Mouse (Mus musculus) kidney, adult 2 months (tissue): Measurements from ENCODE around the gene Slc48a1. TPM values are rescaled to one million over a fixed set of nuclear protein-coding genes. Genes with fewer than 3 reads are reported as not detected.

Experiments used
- DNase-seq: peaks from one replicate; pipeline ENCODE4 v3.0.0; 2021
- H3K27ac ChIP-seq: fragments of 200-500 bp; 2 replicates; pipeline ENCODE4 v1.5.1; 2012; ENCODE audit warnings: low read depth, low read length, control low read depth, inconsistent platforms; ENCODE audit not compliant: insufficient read depth
- H3K27me3 ChIP-seq: fragments of 200-500 bp; replicated peaks from 2 replicates; pipeline ENCODE4 v1.6.1; 2012; ENCODE audit warnings: mild to moderate bottlenecking, moderate library complexity, low read length, inconsistent platforms; ENCODE audit not compliant: control insufficient read depth, insufficient read depth
- H3K36me3 ChIP-seq: fragments of 200-500 bp; 2 replicates; pipeline ENCODE4 v1.6.1; 2012; ENCODE audit warnings: mild to moderate bottlenecking, moderate library complexity, low read length, inconsistent platforms; ENCODE audit not compliant: control insufficient read depth, insufficient read depth
- H3K4me1 ChIP-seq: fragments of 200-500 bp; 2 replicates; pipeline ENCODE4 v1.6.1; 2011; ENCODE audit warnings: low read length; ENCODE audit not compliant: control insufficient read depth, insufficient read depth
- H3K4me3 ChIP-seq: fragments of 200-500 bp; 2 replicates; pipeline ENCODE4 v1.5.1; 2011; ENCODE audit warnings: mild to moderate bottlenecking, low read depth, low read length, control low read depth; ENCODE audit not compliant: insufficient read depth
- CTCF ChIP-seq: fragments of 200-500 bp; conservative IDR thresholded peaks from 2 replicates; pipeline ENCODE4 v1.5.1; 2011; ENCODE audit warnings: low read depth, mild to moderate bottlenecking, control low read depth, low read length, moderate library complexity, mixed read lengths; ENCODE audit not compliant: insufficient read depth, insufficient read length
- POLR2A ChIP-seq: fragments of 200-500 bp; IDR thresholded peaks from one replicate; pipeline ENCODE4 v1.6.1; 2011; ENCODE audit warnings: low read depth, low read length, control low read depth
- WGBS: fragments of 180-500 bp; shearing (Covaris S2); methylation state at CpG from one replicate; pipeline ENCODE4 v1.1.7; 2018; 5-methylcytosine and 5-hydroxymethylcytosine counted together
- polyA plus RNA-seq: library from polyadenylated mRNA; depleted of rRNA; stranded (reverse); fragments of >200 nt; gene quantifications from 2 replicates; pipeline ENCODE4 v1.2.3, GENCODE M21; 2012

Slc48a1 gene
- polyA plus RNA-seq, 1 experiment: 182 TPM

GRCm38 (mm10) chr15:97837491-97838061 is 59.3 kb downstream of the Slc48a1 start:
- 10% methylated on average over 8 of the region's 8 CpGs for WGBS
- Histone ChIP-seq H3K36me3 (no peaks in the 10 kb centered on the region), H3K27ac (peak overlapping the region; percentile 64), H3K27me3 (no peaks in the 10 kb centered on the region), H3K4me1 (peaks cover 45% of the 10 kb centered on the region), H3K4me3 (no peak overlapping the region)
- TF ChIP-seq CTCF (no peak), POLR2A (no peak)
- peak; percentile 60 for DNase-seq

- H3K36me3 ChIP-seq: no peaks in the 10 kb centered on the region
- H3K4me1 ChIP-seq: peaks cover 37% of the 10 kb centered on the region
- peak; percentile 49 for DNase-seq
- peak overlapping the region; percentile 80 for H3K27ac ChIP-seq
- no peak for TF ChIP-seq CTCF
- no peak for TF ChIP-seq POLR2A
- no peaks in the 10 kb centered on the region for H3K27me3 ChIP-seq
- H3K4me3 ChIP-seq: no peak overlapping the region
- WGBS: 53% methylated on average over 4 of the region's 4 CpGs
Measured at GRCm38 (mm10) chr15:97838395-97838794, 60.1 kb downstream of the Slc48a1 start.

DNA sequence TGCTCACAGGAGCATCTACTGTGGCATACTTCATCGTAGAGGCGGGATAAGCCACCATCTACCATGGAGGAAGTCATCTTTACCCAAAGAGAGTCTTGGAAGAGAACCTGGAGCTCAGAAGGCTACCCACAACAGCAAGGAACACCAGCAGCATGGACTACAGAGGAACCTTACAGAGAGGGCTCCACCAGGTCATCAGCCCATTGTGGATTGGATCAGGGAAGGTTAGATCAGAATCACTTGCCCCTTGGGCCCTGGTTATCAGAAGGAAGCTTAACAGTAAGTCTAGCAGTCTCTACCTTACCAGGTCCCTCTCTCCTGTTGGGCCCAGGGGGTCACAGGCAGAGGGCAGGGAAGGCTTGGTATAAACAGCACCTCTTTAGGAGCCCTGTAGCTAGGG is 60.7 kb downstream of the Slc48a1 start:
- 100% methylated on average over 2 of the region's 2 CpGs for WGBS
- no peaks in the 10 kb centered on the region for H3K36me3 ChIP-seq
- DNase-seq: no peak
- no peak overlapping the region for H3K4me3 ChIP-seq
- H3K4me1 ChIP-seq: peaks cover 34% of the 10 kb centered on the region
- TF ChIP-seq CTCF (no peak), POLR2A (no peak)
- H3K27ac ChIP-seq: peak overlapping the region; percentile 80
- no peaks in the 10 kb centered on the region for H3K27me3 ChIP-seq

DNA sequence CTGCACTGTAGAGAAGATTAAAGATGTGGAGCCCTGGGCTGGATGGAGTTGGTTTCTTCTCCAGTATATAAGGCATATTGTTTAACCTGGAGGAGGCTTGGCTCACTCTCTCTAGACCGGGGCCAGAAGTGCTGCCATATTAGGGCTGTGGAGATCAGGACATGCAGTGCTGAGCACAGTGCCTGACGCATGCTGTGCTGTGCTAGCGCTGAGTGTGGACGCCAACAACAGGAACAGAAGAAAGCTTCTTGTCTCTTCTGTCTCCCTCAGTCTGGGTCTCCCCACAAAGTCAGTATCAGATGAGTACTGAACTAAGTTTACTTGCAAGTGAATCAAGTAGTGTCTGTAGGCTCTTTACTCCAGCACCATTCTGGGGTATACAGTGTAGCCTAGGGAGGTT is 61.2 kb downstream of the Slc48a1 start:
- 79% methylated on average over 4 of the region's 4 CpGs for WGBS
- TF ChIP-seq POLR2A: no peak
- no peak for TF ChIP-seq CTCF
- no peak overlapping the region for H3K4me3 ChIP-seq
- DNase-seq: no peak
- H3K4me1 ChIP-seq: peaks cover 34% of the 10 kb centered on the region
- no peaks in the 10 kb centered on the region for H3K27me3 ChIP-seq
- H3K27ac ChIP-seq: peak overlapping the region; percentile 80
- H3K36me3 ChIP-seq: no peaks in the 10 kb centered on the region

GRCm38 (mm10) chr15:97839991-97840455 is 61.7 kb downstream of the Slc48a1 start:
- peak; percentile 95 for DNase-seq
- peaks cover 34% of the 10 kb centered on the region for H3K4me1 ChIP-seq
- no peak overlapping the region for H3K4me3 ChIP-seq
- peak overlapping the region; percentile 80 for H3K27ac ChIP-seq
- TF ChIP-seq CTCF: peak; percentile 48
- TF ChIP-seq POLR2A: no peak
- H3K27me3 ChIP-seq: no peaks in the 10 kb centered on the region
- H3K36me3 ChIP-seq: no peaks in the 10 kb centered on the region
- 25% methylated on average over 3 of the region's 3 CpGs for WGBS

DNA sequence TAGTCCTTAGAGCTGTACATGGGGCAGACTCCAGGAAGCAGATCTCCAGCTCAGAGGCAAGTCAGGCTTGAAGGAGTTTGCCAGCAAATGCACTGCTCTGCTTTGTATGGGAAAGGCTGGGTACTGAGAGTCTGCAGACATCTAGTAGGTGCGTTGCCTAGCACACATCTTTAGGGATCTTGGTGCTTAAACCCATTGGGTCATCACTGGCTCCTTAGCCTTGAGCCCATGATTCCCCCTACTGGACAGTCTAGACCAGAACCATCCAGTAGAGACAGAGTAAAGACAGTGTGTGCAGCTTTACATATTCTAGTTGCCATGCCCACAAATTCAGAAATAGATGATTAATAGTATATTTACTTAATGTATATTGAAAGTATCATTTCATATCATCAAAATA is 62.5 kb downstream of the Slc48a1 start:
- Histone ChIP-seq H3K4me1 (peaks cover 34% of the 10 kb centered on the region), H3K27ac (peak overlapping the region; percentile 52; the same call in 1 of the 2 replicates), H3K36me3 (no peaks in the 10 kb centered on the region), H3K27me3 (no peaks in the 10 kb centered on the region), H3K4me3 (no peak overlapping the region)
- 77% methylated on average over 1 of the region's 1 CpGs for WGBS
- TF ChIP-seq CTCF (peak; percentile 45), POLR2A (no peak)
- DNase-seq: peak; percentile 45

- H3K27me3 ChIP-seq: no peaks in the 10 kb centered on the region
- H3K4me1 ChIP-seq: peaks cover 30% of the 10 kb centered on the region
- DNase-seq: no peak
- TF ChIP-seq CTCF: no peak
- no peak for TF ChIP-seq POLR2A
- H3K27ac ChIP-seq: no peak overlapping the region
- no peaks in the 10 kb centered on the region for H3K36me3 ChIP-seq
- no peak overlapping the region for H3K4me3 ChIP-seq
- 94% methylated on average over 6 of the region's 6 CpGs for WGBS
Measured at GRCm38 (mm10) chr15:97841383-97841782, 63.1 kb downstream of the Slc48a1 start.
